Comparison of ENCODE assay signal across 9 mouse cellular contexts in the genomic region with DNA sequence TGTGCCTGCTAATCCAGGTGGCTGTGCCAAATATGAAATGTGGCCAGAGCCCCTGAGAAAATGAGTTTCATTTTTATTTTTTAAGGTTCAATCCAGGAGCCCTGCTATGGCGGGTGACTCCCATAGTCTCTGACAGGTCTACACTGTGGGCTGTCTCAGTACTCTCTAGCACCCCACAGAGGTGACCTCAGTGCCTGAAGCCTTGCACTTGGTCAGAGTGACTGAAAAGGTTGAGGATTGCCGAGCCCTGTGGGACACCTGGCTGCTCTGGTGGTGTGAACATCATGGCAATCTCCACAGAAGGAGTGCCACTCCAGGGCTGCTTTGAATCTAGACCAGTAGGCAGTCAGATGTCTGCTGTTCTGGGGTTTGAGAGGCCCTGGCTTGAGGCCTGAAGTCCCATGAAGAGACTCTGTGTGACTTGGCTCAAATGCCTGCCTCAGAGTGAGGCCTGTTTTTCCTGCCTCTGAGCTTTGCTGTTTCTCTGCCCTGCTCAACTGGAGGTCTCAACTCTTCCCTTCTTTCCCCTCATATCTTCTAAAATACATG. TPM values are rescaled to one million over a fixed set of nuclear protein-coding genes. Genes with fewer than 3 reads are reported as not detected.
DNase-seq lines count a peak whose midpoint lies in the region; ATAC-seq and TF ChIP-seq lines count a peak whose summit lies in the region.
"Had no signal": no experiment of that assay in that cellular context is flagged by ENCODE, and none has a peak within 500 bp of the region (broad histone marks: within the 10 kb centered on the region; RNA-seq: fewer than 3 reads in every experiment).

No protein-coding gene starts in this region.

- H3K4me2 ChIP-seq in hindbrain, postnatal 0 days (ENCODE audit: low read depth, low read length), result no peak overlapping the region
- H3K4me2 ChIP-seq in midbrain, postnatal 0 days (ENCODE audit: low read depth, low read length, poor library complexity, severe bottlenecking), result no peak overlapping the region
- H3K4me2 ChIP-seq in midbrain, embryonic 11.5 days, result no peak overlapping the region

- 0 out of 2 replicates have a peak, but pooled peaks have one; percentile 11 for TF ChIP-seq CTCF in hindbrain, postnatal 0 days (IDR thresholded peaks at IDR 0.05; ENCODE audit: low read depth)
- peak; percentile 14; the same call in 1 of the 2 replicates for TF ChIP-seq CTCF in midbrain, postnatal 0 days (IDR thresholded peaks at IDR 0.05)

- H3K36me3 ChIP-seq in hindbrain, postnatal 0 days (ENCODE audit: insufficient read depth, low read length), result no peaks in the 10 kb centered on the region
- peaks cover 4% of the 10 kb centered on the region; the same call in 1 of the 2 replicates for H3K36me3 ChIP-seq in hindbrain, embryonic 10.5 days
- H3K36me3 ChIP-seq in midbrain, postnatal 0 days (ENCODE audit: insufficient read depth, low read length), result no peaks in the 10 kb centered on the region
- no peaks in the 10 kb centered on the region for H3K36me3 ChIP-seq in midbrain, embryonic 11.5 days (ENCODE audit: control insufficient read depth, insufficient read depth, low read length)

- WGBS in hindbrain, postnatal 0 days, result 75% methylated on average over 2 of the region's 2 CpGs
- WGBS in hindbrain, embryonic 10.5 days, result 90% methylated on average over 2 of the region's 2 CpGs
- WGBS in midbrain, postnatal 0 days, result 78% methylated on average over 2 of the region's 2 CpGs
- WGBS in midbrain, embryonic 11.5 days, result 70% methylated on average over 2 of the region's 2 CpGs

- peak overlapping the region; percentile 26; the same call in 1 of the 2 replicates for H3K27ac ChIP-seq in hindbrain, postnatal 0 days
- no peak overlapping the region for H3K27ac ChIP-seq in hindbrain, embryonic 10.5 days
- H3K27ac ChIP-seq in midbrain, postnatal 0 days (ENCODE audit: low read depth, low read length), result 0 out of 2 replicates have a peak overlapping the region, but pooled peaks have one; percentile 0
- no peak overlapping the region for H3K27ac ChIP-seq in midbrain, embryonic 11.5 days (ENCODE audit: low read depth, low read length)
- H3K27ac ChIP-seq: kidney, postnatal 0 days; midbrain, embryonic 10.5 days had no signal

- H3K9me3 ChIP-seq in hindbrain, postnatal 0 days (ENCODE audit: low read length), result no peaks in the 10 kb centered on the region
- no peaks in the 10 kb centered on the region for H3K9me3 ChIP-seq in hindbrain, embryonic 10.5 days
- H3K9me3 ChIP-seq in midbrain, postnatal 0 days (ENCODE audit: low read length), result no peaks in the 10 kb centered on the region
- no peaks in the 10 kb centered on the region for H3K9me3 ChIP-seq in midbrain, embryonic 11.5 days (ENCODE audit: control insufficient read depth, low read length)
- H3K9me3 ChIP-seq: midbrain, embryonic 10.5 days had no signal

- H3K4me3 ChIP-seq in hindbrain, postnatal 0 days (ENCODE audit: low read length), result no peak overlapping the region
- no peak overlapping the region for H3K4me3 ChIP-seq in hindbrain, embryonic 10.5 days
- H3K4me3 ChIP-seq in midbrain, postnatal 0 days (ENCODE audit: low read depth, low read length), result no peak overlapping the region
- no peak overlapping the region for H3K4me3 ChIP-seq in midbrain, embryonic 11.5 days (ENCODE audit: low read depth, low read length)
- H3K4me3 ChIP-seq: midbrain, embryonic 10.5 days had no signal

- H3K4me1 ChIP-seq in hindbrain, postnatal 0 days (ENCODE audit: insufficient read depth, low read length), result 0 out of 2 replicates have a peak, but pooled peaks cover 2% of the 10 kb centered on the region
- peaks cover 5% of the 10 kb centered on the region; the same call in 1 of the 2 replicates for H3K4me1 ChIP-seq in hindbrain, embryonic 10.5 days (replicated peaks)
- no peaks in the 10 kb centered on the region; the same call in 1 of the 2 replicates for H3K4me1 ChIP-seq in midbrain, postnatal 0 days (ENCODE audit: insufficient read depth, low read length)
- H3K4me1 ChIP-seq in midbrain, embryonic 11.5 days (ENCODE audit: control insufficient read depth, insufficient read depth, low read length), result no peaks in the 10 kb centered on the region
- H3K4me1 ChIP-seq: midbrain, embryonic 10.5 days had no signal

- H3K27me3 ChIP-seq in hindbrain, postnatal 0 days (ENCODE audit: insufficient read depth, low read length), result no peaks in the 10 kb centered on the region
- H3K27me3 ChIP-seq in hindbrain, embryonic 10.5 days (ENCODE audit: insufficient read depth, poor library complexity, severe bottlenecking), result no peaks in the 10 kb centered on the region
- H3K27me3 ChIP-seq in midbrain, postnatal 0 days (ENCODE audit: insufficient read depth, low read length), result no peaks in the 10 kb centered on the region
- no peaks in the 10 kb centered on the region for H3K27me3 ChIP-seq in midbrain, embryonic 11.5 days (ENCODE audit: control insufficient read depth, insufficient read depth, low read length)

- H3K9ac ChIP-seq in hindbrain, postnatal 0 days (replicated peaks; ENCODE audit: low read length), result no peak overlapping the region
- no peak overlapping the region for H3K9ac ChIP-seq in midbrain, postnatal 0 days (replicated peaks; ENCODE audit: low read length, poor library complexity, severe bottlenecking)
- no peak overlapping the region for H3K9ac ChIP-seq in midbrain, embryonic 11.5 days (ENCODE audit: low read length)

- ATAC-seq in hindbrain, postnatal 0 days, result peak; percentile 66
- no peak for ATAC-seq in midbrain, postnatal 0 days (ENCODE audit: low FRiP score)
- ATAC-seq in midbrain, embryonic 11.5 days (ENCODE audit: low FRiP score), result no peak

- DNase-seq in hindbrain, postnatal 0 days (ENCODE audit: low spot score), result peak; percentile 55
- DNase-seq in hindbrain, embryonic 10.5 days (ENCODE audit: low spot score), result no peak
- peak; percentile 53 for DNase-seq in midbrain, postnatal 0 days (ENCODE audit: low spot score)
- no peak for DNase-seq in midbrain, embryonic 11.5 days (ENCODE audit: low spot score, missing footprints)
- DNase-seq in cerebellum, postnatal 10 days, result peak; percentile 36 to 69
- DNase-seq in lung, postnatal 10 days, result peak; percentile 41
- DNase-seq in spleen, adult 18-20 months, result no peak

RNA-seq across cellular contexts. Expression of a gene that starts 52.3 kb away (rescaled TPM):
- total RNA-seq in hindbrain, postnatal 0 days (2014; rRNA removed), result 63.1 and 70.0 TPM in 2 replicates
- polyA plus RNA-seq in hindbrain, postnatal 0 days (2015; fragmentation: Nextera tagmentation; extraction: Ambion mirVana), result 25.1 and 25.7 TPM in 2 replicates
- 19.8 and 23.6 TPM in 2 replicates for polyA plus RNA-seq in hindbrain, embryonic 10.5 days (2016; fragmentation: Nextera tagmentation; extraction: Ambion mirVana)
- total RNA-seq in midbrain, postnatal 0 days (2014; rRNA removed), result 68.7 and 68.9 TPM in 2 replicates
- polyA plus RNA-seq in midbrain, postnatal 0 days (2015; fragmentation: Nextera tagmentation; extraction: Ambion mirVana), result 27.6 and 28.3 TPM in 2 replicates
- 15.2 and 17.2 TPM in 2 replicates for polyA plus RNA-seq in midbrain, embryonic 11.5 days (2014; fragmentation: Nextera tagmentation; extraction: Ambion mirVana)

Comparison
In these comparisons a context has a peak if more than half of its experiments do, and no peak if none do; other contexts are left out.
1. DNase-seq: peak in hindbrain, postnatal 0 days (single experiment), midbrain, postnatal 0 days (single experiment), cerebellum, postnatal 10 days (2 of 2) and lung, postnatal 10 days (single experiment); none in hindbrain, embryonic 10.5 days (single experiment), midbrain, embryonic 11.5 days (single experiment) and spleen, adult 18-20 months (0 of 2).
2. H3K27ac ChIP-seq: peak in hindbrain, postnatal 0 days (single experiment) and midbrain, postnatal 0 days (single experiment); none in hindbrain, embryonic 10.5 days (single experiment) and midbrain, embryonic 11.5 days (single experiment).